Mouse (Mus musculus) NIH3T3 (cell line): ENCODE results near the gene Btbd35f6.
"Not testable (repeated sequence)": the region's sequence is repeated elsewhere in the genome, so short reads cannot be mapped to it uniquely, and the experiment has no call there.

Experiments
- DNase-seq: peaks from one replicate; pipeline ENCODE4 v3.0.0-alpha.2; 2012; ENCODE audit warnings: low read depth

Btbd35f6 gene

GRCm38 (mm10) chrX:33956440-33956839 is at the start of gene Btbd35f6:
Gene Btbd35f6 (minus strand): TSS chrX:33956540.
- DNase-seq, result not testable (repeated sequence)

- DNase-seq, result not testable (repeated sequence)
Observed at GRCm38 (mm10) chrX:33986716-33987115, 30.4 kb upstream of the Btbd35f6 start, which contains the start of gene Gm21870. Gene Gm21870 (minus strand): TSS chrX:33986816.

DNA sequence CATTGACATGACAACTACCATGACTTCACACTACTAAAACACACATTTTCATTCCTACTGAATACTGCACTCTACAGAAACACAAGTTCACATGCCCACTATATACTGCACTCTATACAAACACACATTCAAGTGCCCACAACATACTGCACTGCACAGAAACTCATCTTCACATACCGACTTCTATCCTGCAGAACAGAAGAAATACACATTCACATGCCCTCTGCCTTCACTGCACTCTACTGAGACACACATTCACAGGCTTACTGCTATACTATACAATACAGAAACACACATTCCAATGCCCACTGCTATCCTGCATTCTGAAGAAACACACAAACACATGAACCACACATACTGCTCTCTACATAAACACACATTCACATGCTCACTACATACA is 26.1 kb downstream of the Btbd35f6 start:
- DNase-seq, result not testable (repeated sequence)

DNA sequence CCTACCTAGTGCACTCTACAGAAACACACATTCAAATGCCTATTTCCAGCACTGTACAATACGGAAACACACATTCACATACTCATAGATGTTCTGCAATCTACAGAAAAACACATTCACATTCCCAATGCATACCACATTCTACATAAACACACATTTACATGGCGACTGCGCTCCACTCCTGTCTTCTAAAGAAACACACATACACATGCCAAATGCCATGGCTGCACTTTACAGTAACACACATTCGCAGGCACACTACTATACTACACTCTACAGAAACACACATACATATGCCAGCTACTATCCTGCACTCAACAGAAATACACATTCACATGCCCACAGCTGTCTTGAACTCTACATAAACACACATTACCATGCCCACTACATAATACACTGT is 28.1 kb downstream of the Btbd35f6 start:
- DNase-seq, result not testable (repeated sequence)

- not testable (repeated sequence) for DNase-seq
Observed at GRCm38 (mm10) chrX:33926344-33926743, 30.0 kb downstream of the Btbd35f6 start.

DNA sequence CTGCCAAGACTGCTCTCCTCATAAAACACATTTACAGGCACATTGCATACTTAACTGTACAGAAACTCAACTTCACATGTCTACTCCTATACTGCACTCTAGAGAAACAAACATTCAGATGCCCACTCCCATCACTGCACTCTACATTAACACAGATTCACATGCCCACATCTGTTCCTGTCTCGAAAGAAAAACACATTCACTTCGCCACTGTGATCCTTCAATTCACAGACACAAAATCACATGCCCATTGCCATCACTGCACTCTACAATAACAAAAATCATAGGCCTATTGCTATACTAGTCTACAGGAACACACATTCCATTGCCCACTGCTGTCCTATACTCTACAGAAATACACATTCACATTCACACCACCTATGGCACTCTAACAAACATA is 30.9 kb downstream of the Btbd35f6 start:
- DNase-seq, result not testable (repeated sequence)
